Mouse (Mus musculus) cerebellum, adult 2 months (tissue): ENCODE data around the gene Saa4. TPM values are rescaled to one million over a fixed set of nuclear protein-coding genes. Genes with fewer than 3 reads are reported as not detected.
"Not testable (repeated sequence)": the region's sequence is repeated elsewhere in the genome, so short reads cannot be mapped to it uniquely, and the experiment has no call there.

Experiments used
- DNase-seq, 2 experiments: peaks; one replicate each; pipeline ENCODE4 v3.0.0; 2021
- H3K27ac ChIP-seq: fragments of 200-500 bp; 2 replicates; pipeline ENCODE4 v1.5.1; 2012; ENCODE audit warnings: low read length, control low read depth, inconsistent platforms; ENCODE audit not compliant: insufficient read depth
- H3K27me3 ChIP-seq: fragments of 200-500 bp; 2 replicates; pipeline ENCODE4 v1.6.1; 2012; ENCODE audit warnings: inconsistent platforms, mild to moderate bottlenecking, low read length, moderate library complexity; ENCODE audit not compliant: control insufficient read depth, insufficient read depth
- H3K4me1 ChIP-seq: fragments of 200-500 bp; 2 replicates; pipeline ENCODE4 v1.6.1; 2011; ENCODE audit warnings: low read length; ENCODE audit not compliant: control insufficient read depth, insufficient read depth
- H3K4me3 ChIP-seq: fragments of 200-500 bp; replicated peaks from 2 replicates; pipeline ENCODE3; 2011; ENCODE audit warnings: mild to moderate bottlenecking, low read depth, low read length, control low read depth; ENCODE audit not compliant: insufficient read depth
- CTCF ChIP-seq: fragments of 200-500 bp; IDR thresholded peaks from 2 replicates; pipeline ENCODE4 v1.5.1; 2011; ENCODE audit warnings: low read depth, mild to moderate bottlenecking, control low read depth, low read length, moderate library complexity, borderline replicate concordance; ENCODE audit not compliant: insufficient read depth
- POLR2A ChIP-seq: fragments of 200-500 bp; IDR thresholded peaks from 2 replicates; pipeline ENCODE4 v1.6.1; 2011; ENCODE audit warnings: low read length, control low read depth, borderline replicate concordance; ENCODE audit not compliant: insufficient read depth
- WGBS: fragments of 180-500 bp; shearing (Covaris S2); methylation state at CpG from one replicate; pipeline ENCODE4 v1.1.7; 2018; 5-methylcytosine and 5-hydroxymethylcytosine counted together
- polyA plus RNA-seq: library from polyadenylated mRNA; depleted of rRNA; stranded (reverse); fragments of >200 nt; gene quantifications from 2 replicates; pipeline ENCODE4 v1.2.3, GENCODE M21; 2012; rRNA removed

Saa4 gene
- polyA plus RNA-seq, 1 experiment: not detected

- Histone ChIP-seq H3K4me3 (peak within 1 kb of the TSS; percentile 72), H3K27me3 (no peaks in the 10 kb centered on the region), H3K27ac (peak within 1 kb of the TSS; percentile 75), H3K4me1 (peaks cover 4% of the 10 kb centered on the region; the same call in 1 of the 2 replicates)
- peak; percentile 85 to 89 for DNase-seq
- WGBS: under 1% methylated on average over 38 of the region's 38 CpGs
- TF ChIP-seq CTCF: peak; percentile 84
- peak; percentile 62; the same call in 1 of the 2 replicates for TF ChIP-seq POLR2A
These were observed 22.0 kb downstream of the Saa4 start, which contains the start of gene Saal1 for GRCm38 (mm10) chr7:46710390-46710844. Gene Saal1, minus strand, starts transcription at chr7:46710680.

GRCm38 (mm10) chr7:46700521-46701025, 31.8 kb downstream of the Saa4 start:
- Histone ChIP-seq H3K4me1 (peaks cover 5% of the 10 kb centered on the region; the same call in 1 of the 2 replicates), H3K27ac (no peak overlapping the region), H3K4me3 (no peak overlapping the region), H3K27me3 (no peaks in the 10 kb centered on the region)
- peak; percentile 38 to 72 for DNase-seq
- 24% methylated on average over 6 of the region's 6 CpGs for WGBS
- TF ChIP-seq POLR2A (no peak), CTCF (no peak)

- 89% methylated on average over 1 of the region's 1 CpGs for WGBS
- no peak for DNase-seq
- H3K27ac ChIP-seq: no peak overlapping the region
These were observed 35.6 kb downstream of the Saa4 start for GRCm38 (mm10) chr7:46696754-46697153.

DNA sequence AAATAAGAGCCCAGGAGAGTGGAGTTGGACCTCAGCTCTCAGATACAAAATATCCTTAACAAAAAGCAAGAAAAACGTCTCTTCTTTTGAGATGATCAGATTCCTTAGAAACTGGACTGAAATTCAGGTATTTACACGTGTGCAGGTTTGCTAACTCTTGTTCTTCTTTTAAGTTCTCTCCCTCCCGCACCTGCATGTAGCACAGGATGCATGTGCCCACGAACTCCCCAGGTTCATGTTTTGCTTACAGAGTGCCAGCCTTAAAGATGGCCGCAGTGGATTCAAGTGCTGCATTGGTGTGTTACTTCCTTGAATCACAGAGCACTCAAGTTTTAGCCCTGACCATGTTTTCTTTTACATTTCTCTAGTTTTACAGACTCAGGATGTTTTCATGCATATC, 45.6 kb downstream of the Saa4 start:
- no peak overlapping the region for H3K4me3 ChIP-seq
- no peak overlapping the region for H3K27ac ChIP-seq
- WGBS: 90% methylated on average over 5 of the region's 5 CpGs
- no peaks in the 10 kb centered on the region for H3K4me1 ChIP-seq
- H3K27me3 ChIP-seq: no peaks in the 10 kb centered on the region
- TF ChIP-seq POLR2A (no peak), CTCF (no peak)
- no peak for DNase-seq

More at GRCm38 (mm10) chr7:46696754-46697153, 35.6 kb downstream of the Saa4 start:
- H3K27me3 ChIP-seq: no peaks in the 10 kb centered on the region
- TF ChIP-seq POLR2A (no peak), CTCF (no peak)
- peaks cover 5% of the 10 kb centered on the region; the same call in 1 of the 2 replicates for H3K4me1 ChIP-seq
- no peak overlapping the region for H3K4me3 ChIP-seq

GRCm38 (mm10) chr7:46680732-46681131, 51.7 kb downstream of the Saa4 start:
- Histone ChIP-seq H3K4me3 (no peak overlapping the region), H3K27ac (no peak overlapping the region), H3K27me3 (no peaks in the 10 kb centered on the region), H3K4me1 (peaks cover 17% of the 10 kb centered on the region)
- DNase-seq: no peak
- TF ChIP-seq CTCF (no peak), POLR2A (no peak)

DNA sequence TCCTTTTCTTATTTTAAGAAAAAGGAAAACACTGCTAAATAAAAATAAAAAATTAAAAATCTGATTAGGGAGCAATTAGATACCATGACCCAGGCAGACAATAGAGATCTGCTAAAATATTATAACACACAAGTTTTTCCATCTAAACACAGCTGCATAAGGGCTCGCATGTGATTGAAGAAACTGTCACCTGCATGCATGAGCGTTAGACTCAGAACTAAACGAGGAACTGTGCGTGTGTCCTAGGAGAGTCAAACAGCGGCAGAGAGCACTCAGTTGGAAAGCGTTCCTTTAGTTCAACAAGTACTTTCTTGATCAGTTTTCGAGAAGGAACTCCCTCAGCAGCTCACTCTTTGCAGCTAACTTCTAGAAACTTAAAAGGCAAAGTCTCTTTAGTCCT, 53.4 kb downstream of the Saa4 start:
- whole genome bisulfite sequencing: 87% methylated on average over 7 of the region's 7 CpGs

GRCm38 (mm10) chr7:46678417-46678816, 54.0 kb downstream of the Saa4 start:
- Histone ChIP-seq H3K27me3 (no peaks in the 10 kb centered on the region), H3K4me1 (peaks cover 17% of the 10 kb centered on the region), H3K27ac (no peak overlapping the region), H3K4me3 (no peak overlapping the region)
- no peak for DNase-seq
- TF ChIP-seq CTCF (no peak), POLR2A (no peak)
- WGBS: 98% methylated on average over 3 of the region's 3 CpGs

More for the DNA sequence above, 53.4 kb downstream of the Saa4 start:
- H3K4me3 ChIP-seq, H3K27me3 ChIP-seq, DNase-seq, H3K27ac ChIP-seq: not testable (repeated sequence)
- peaks cover 17% of the 10 kb centered on the region for H3K4me1 ChIP-seq

Other genes starting within 250 kb of the Saa4 start
- 38.7 and 41.1 TPM in 2 replicates for gene Sergef, start 92.8 kb downstream of the Saa4 start, polyA plus RNA-seq
- gene Tph1, start 60.1 kb downstream of the Saa4 start, polyA plus RNA-seq: 0.10 TPM in 1 of 2 replicates, not detected in the other
- gene Saal1, start 21.9 kb downstream of the Saa4 start, polyA plus RNA-seq: 12.4 and 13.7 TPM in 2 replicates
- gene Saa3, start 16.9 kb downstream of the Saa4 start, polyA plus RNA-seq: not detected in 2 replicates
- gene Saa1, start 10.4 kb upstream of the Saa4 start, polyA plus RNA-seq: 0.15 TPM in 1 of 2 replicates, not detected in the other
- gene Saa2, start 19.2 kb upstream of the Saa4 start, polyA plus RNA-seq: 0.19 TPM in 1 of 2 replicates, not detected in the other
- gene Hps5, start 63.5 kb upstream of the Saa4 start, polyA plus RNA-seq: 20.8 and 21.7 TPM in 2 replicates
- gene Gtf2h1, start 63.5 kb upstream of the Saa4 start, polyA plus RNA-seq: 33.2 and 33.8 TPM in 2 replicates
- gene Ldha, start 108.9 kb upstream of the Saa4 start, polyA plus RNA-seq: 209 and 227 TPM in 2 replicates
- gene Ldhc, start 128.6 kb upstream of the Saa4 start, polyA plus RNA-seq: not detected in 2 replicates
- gene Tsg101, start 187.4 kb upstream of the Saa4 start, polyA plus RNA-seq: 80.5 and 87.8 TPM in 2 replicates
- 7.4 and 8.0 TPM in 2 replicates for gene Uevld, start 225.9 kb upstream of the Saa4 start, polyA plus RNA-seq